Mouse (Mus musculus) embryonic fibroblast, embryonic 13.5 days (primary cell): ENCODE results near the gene Tmem203.

Experiments
- CTCF ChIP-seq: IDR thresholded peaks from 2 replicates; pipeline ENCODE4 v1.5.1; 2011; ENCODE audit warnings: mild to moderate bottlenecking, control low read depth, low read length, moderate library complexity, borderline replicate concordance; ENCODE audit not compliant: insufficient read depth
- POLR2A ChIP-seq: IDR thresholded peaks from 2 replicates; pipeline ENCODE4 v1.6.1; 2011; ENCODE audit warnings: low read depth, mild to moderate bottlenecking, control low read depth, low read length, moderate library complexity

GRCm38 (mm10) chr2:25264851-25265250, 9.6 kb downstream of the Tmem203 start:
- TF ChIP-seq CTCF (no peak), POLR2A (no peak)
